Mouse (Mus musculus) left cerebral cortex, postnatal 14 days (tissue): ENCODE data around the gene Paqr4. TPM values are rescaled to one million over a fixed set of nuclear protein-coding genes. Genes with fewer than 3 reads are reported as not detected.
"Not testable (repeated sequence)": the region's sequence is repeated elsewhere in the genome, so short reads cannot be mapped to it uniquely, and the experiment has no call there.

ENCODE experiments used
- DNase-seq, 2 experiments: peaks; one replicate each; pipeline ENCODE4 v3.0.0; 2021 to 2022; ENCODE audit warnings: low spot score in 2 of 2, mixed read lengths in 1 of 2
- intact Hi-C: fragments of 180-260 bp; cut with DNase I; formaldehyde crosslinking; loops from one replicate; pipeline ENCODE4 v1.15.1; 2025
- long read RNA-seq, 2 experiments: library from polyadenylated mRNA; stranded (forward); transcript quantifications; one replicate each; pipeline ENCODE4 v2.0.0; 2021
- total RNA-seq, 2 experiments: library from RNA; stranded (reverse); gene quantifications; 2 replicates each; pipeline ENCODE4 v1.2.3; 2021

Gene Paqr4
- 10 to 100 TPM; 54.2 to 56.8 TPM for total RNA-seq
- long read RNA-seq, experiment 1, transcript Paqr4-201 (3 exons, 2,575 nt): major isoform, 109 of 133 reads
- long read RNA-seq, experiment 1, partial matches to known transcripts: 3 of 133 reads
- long read RNA-seq, experiment 1, other reads (novel, unspliced or antisense): 21 of 133 reads
- long read RNA-seq, experiment 2, transcript Paqr4-201 (3 exons, 2,575 nt): major isoform, 99 of 117 reads
- long read RNA-seq, experiment 2, partial matches to known transcripts: 1 of 117 reads
- long read RNA-seq, experiment 2, other reads (novel, unspliced or antisense): 17 of 117 reads

DNA sequence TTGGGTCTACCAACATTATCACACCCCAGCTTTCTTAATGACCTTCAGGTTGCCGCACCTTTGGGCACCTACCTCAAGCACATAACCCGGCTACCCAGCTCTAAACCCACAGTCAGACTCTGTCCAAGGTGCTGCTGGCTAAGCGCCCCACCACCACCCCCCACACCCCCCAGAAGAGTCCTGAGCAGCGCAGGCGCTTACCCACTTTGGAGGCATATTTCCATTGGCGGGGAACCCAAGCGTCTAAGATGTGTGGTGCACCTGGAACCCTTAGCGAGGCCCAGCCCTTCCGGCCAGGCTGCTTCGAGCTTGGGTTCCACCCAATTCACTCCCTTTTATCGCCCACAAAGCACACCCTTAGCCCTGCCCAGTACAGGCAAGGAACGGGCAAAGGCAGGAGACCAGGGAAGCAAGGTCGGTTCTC, at the start of gene Paqr4:
TSS of gene Paqr4 (minus strand) at position 270 of the 424 bp plus-strand sequence.
- no peak for DNase-seq

DNA sequence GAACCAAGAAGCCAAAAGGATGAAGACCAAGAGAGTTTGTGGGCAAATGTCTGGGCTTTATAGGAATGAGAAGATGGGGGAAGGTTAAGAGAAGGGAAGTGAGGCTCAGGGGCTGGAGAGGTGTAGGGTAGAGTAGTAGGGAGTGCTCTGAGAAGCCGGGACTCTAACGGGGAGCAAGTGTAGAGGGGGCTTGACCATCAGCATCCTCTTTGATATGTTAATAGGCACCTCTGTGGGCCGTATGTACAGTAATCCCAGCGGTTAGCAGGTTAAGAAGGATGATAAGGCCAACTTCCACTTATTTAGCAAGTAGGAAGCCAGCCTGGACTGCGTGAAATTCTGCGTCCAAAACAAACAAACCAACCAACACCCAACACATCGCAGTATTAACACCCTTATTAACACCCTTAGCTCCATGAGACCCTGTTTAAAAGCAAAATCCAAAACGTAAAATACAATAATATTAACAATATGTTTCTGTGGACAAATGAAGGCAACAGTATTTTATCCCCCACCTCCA, 49.1 kb upstream of the Paqr4 start:
- intact Hi-C loops: no loop called here

More for the DNA sequence above, at the start of gene Paqr4:
- intact Hi-C loops: no loop called here

GRCm38 (mm10) chr17:23788973-23789372, 48.3 kb upstream of the Paqr4 start:
- intact Hi-C loops: no loop called here
- no peak for DNase-seq

More for the DNA sequence above, 49.1 kb upstream of the Paqr4 start:
- no peak for DNase-seq

DNA sequence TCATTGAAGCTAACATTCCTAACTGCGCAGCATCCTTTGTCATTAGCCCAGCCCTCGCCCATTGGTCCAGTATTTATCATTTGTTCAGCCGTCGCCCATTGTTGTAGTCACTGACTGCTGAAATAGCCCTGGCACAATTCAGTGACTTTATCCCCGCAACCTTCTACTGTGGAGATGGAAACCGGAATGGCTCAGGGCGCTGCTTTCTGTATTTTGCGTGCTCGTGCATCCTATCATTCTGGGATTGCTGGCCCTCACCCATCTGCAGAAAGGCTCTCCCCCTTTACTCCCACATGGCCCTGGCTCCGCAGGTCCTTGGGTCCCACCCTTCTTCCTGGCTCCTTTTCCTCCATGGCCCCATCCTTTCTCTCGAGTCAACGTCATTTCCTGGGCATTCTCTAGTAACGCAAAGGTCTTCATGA, 45.9 kb upstream of the Paqr4 start:
- intact Hi-C loops: no loop called here
- DNase-seq: peak in 1 of 2 experiments; percentile 44

GRCm38 (mm10) chr17:23785561-23786471, 45.1 kb upstream of the Paqr4 start, which contains the start of gene Flywch2:
Gene Flywch2, minus strand, starts transcription at chr17:23786081.
- intact Hi-C loops: no loop called here
- DNase-seq: peak; percentile 90 to 94

- no peak for DNase-seq
- intact Hi-C loops: no loop called here
Measured at GRCm38 (mm10) chr17:23783352-23783751, 42.7 kb upstream of the Paqr4 start.

DNA sequence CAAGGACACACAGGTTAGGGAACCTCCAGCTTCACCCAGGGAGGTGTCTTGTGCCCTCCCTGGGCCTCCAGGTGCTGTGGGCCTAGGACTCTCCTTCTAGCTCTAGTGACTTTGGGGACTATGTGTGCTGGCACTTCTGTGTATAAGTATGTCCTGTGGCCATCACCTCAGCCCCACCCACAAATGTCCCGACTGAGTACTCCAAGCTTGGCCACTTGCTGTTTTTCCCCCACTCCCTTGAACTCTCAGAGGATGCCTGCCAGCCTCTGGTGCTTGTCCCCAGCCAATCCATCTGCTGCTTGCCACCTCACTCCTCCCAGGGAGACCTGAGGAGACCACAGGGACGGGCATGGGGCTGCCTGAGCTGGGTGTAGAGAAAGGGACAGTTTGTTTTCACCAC, 37.8 kb upstream of the Paqr4 start:
- intact Hi-C loops: loop anchor here (10.0 kb wide), 1 partner anchor 186 kb away; no protein-coding TSS in a partner anchor
- DNase-seq: no peak

DNA sequence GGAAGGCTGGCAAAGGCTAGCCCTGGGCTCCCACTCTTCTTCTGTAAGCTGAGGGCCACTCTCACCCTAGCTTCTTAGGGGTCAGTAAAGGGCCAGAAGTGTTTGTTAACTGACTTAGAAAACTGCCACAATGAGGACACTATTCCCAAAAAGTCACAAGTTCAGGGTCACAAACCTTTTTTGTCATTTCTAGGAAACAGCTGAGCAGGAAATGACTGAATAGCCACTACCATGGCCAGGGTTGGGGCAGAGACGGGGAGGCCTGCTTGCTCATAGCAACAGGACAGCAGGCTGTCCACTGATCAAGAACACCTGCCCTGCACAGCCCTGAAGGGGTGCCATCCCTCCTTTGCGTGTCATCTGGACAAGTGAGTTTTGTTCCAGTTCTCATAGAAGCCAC, 36.5 kb upstream of the Paqr4 start:
- intact Hi-C loops: loop anchor here (10.0 kb wide), 1 partner anchor 188 kb away; no protein-coding TSS in a partner anchor

DNA sequence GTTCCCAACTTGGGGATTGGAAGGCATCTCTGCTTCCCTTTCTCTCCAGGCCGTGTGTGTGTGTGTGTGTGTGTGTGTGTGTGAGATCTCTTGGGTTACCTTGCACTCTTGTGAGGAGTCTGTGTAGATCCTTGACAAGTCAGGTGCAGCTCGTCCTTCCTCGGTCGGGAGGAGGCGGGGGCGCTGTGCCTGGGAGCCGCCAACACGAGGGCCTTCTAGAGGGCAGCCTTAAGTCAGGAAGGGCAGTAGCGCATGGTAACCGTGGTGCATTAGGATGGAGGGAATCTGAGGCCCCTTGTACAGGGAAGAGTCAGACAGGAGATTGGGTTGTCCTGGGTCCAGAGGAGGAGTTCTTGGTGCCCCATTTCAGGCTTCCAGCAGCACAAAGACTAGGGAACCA, 35.5 kb upstream of the Paqr4 start:
- intact Hi-C loops: loop anchor here (10.0 kb wide), 1 partner anchor 189 kb away; no protein-coding TSS in a partner anchor
- DNase-seq: no peak

More for the DNA sequence above, 36.5 kb upstream of the Paqr4 start:
- no peak for DNase-seq

GRCm38 (mm10) chr17:23774090-23774489, 33.4 kb upstream of the Paqr4 start:
- DNase-seq: peak; percentile 82 to 88
- intact Hi-C loops: loop anchor here (5.0 to 10.0 kb wide), 2 partner anchors 68 to 191 kb away; partner anchors contain the start of genes Prss32 and Prss41

- no peak for DNase-seq
- intact Hi-C loops: loop anchor here (5.0 to 10.0 kb wide), 2 partner anchors 69 to 191 kb away; partner anchors contain the start of genes Prss32 and Prss41
Measured at GRCm38 (mm10) chr17:23773676-23774075, 33.0 kb upstream of the Paqr4 start.

- not testable (repeated sequence) for DNase-seq
- intact Hi-C loops: loop anchor here (5.0 to 10.0 kb wide), 2 partner anchors 70 to 193 kb away; partner anchors contain the start of genes Prss32 and Prss41
Measured at GRCm38 (mm10) chr17:23772219-23772556, 31.5 kb upstream of the Paqr4 start.

GRCm38 (mm10) chr17:23771284-23772218, 30.9 kb upstream of the Paqr4 start, which contains the start of gene Flywch1:
Gene Flywch1, minus strand, starts transcription at chr17:23771602.
- intact Hi-C loops: loop anchor here (2.0 to 10.0 kb wide), 3 partner anchors 31 to 193 kb away; partner anchors contain the start of genes Prss32 and Prss41
- peak; percentile 99 for DNase-seq

- no peak for DNase-seq
- intact Hi-C loops: loop anchor here (2.0 to 10.0 kb wide), 3 partner anchors 32 to 194 kb away; partner anchors contain the start of genes Prss32 and Prss41
Measured at GRCm38 (mm10) chr17:23770896-23771283, 30.2 kb upstream of the Paqr4 start.

GRCm38 (mm10) chr17:23770493-23770892, 29.8 kb upstream of the Paqr4 start:
- intact Hi-C loops: loop anchor here (2.0 to 10.0 kb wide), 3 partner anchors 32 to 194 kb away; partner anchors contain the start of genes Prss32 and Prss41
- DNase-seq: no peak

- intact Hi-C loops: loop anchor here (5.0 kb wide), 1 partner anchor 54 kb away; no protein-coding TSS in a partner anchor
- no peak for DNase-seq
Measured at GRCm38 (mm10) chr17:23762976-23763375, 22.3 kb upstream of the Paqr4 start.

DNA sequence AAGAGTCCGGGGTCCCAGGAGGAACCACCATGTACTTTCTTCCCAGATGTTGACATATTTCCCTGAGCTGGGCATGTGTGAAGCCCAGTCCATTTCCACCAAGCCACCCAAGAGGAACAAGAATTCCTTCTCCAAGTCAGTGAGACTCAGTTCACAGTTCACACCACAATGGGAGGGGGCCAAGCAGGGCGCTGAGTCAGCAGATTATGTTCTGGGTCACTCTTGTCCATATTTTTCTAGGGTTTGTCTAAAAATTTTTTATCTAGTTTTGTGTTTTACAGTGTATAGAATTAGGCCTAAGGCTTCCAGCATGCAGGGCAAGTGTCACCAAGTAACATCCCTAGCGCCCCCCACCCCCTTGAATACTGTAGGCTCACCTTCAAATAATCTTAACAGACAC, 20.5 kb upstream of the Paqr4 start:
- no peak for DNase-seq
- intact Hi-C loops: loop anchor here (5.0 kb wide), 1 partner anchor 56 kb away; no protein-coding TSS in a partner anchor

- DNase-seq: no peak
- intact Hi-C loops: loop anchor here (5.0 kb wide), 1 partner anchor 57 kb away; no protein-coding TSS in a partner anchor
Measured at GRCm38 (mm10) chr17:23760231-23760630, 19.6 kb upstream of the Paqr4 start.
